Mouse (Mus musculus) intestine, embryonic 14.5 days (tissue): ENCODE measurements around the gene Pthlh. TPM values are rescaled to one million over a fixed set of nuclear protein-coding genes. Genes with fewer than 3 reads are reported as not detected.
"Not testable (repeated sequence)": the region's sequence is repeated elsewhere in the genome, so short reads cannot be mapped to it uniquely, and the experiment has no call there.

Experiments used
- ATAC-seq: fragments of 200-750 bp; cut with Nextera tagmentation; replicated peaks from 2 replicates; pipeline ENCODE4 v1.8.0; 2017; ENCODE audit warnings: low read depth, moderate number of reproducible peaks, moderate TSS enrichment, moderate library complexity; ENCODE audit not compliant: low FRiP score, low TSS enrichment
- DNase-seq: peaks from one replicate; pipeline ENCODE4 v3.0.0-alpha.2; 2018; ENCODE audit warnings: low spot score
- H3K27ac ChIP-seq: fragments of 300-500 bp; sonication (generic); 2 replicates; pipeline ENCODE4 v1.5.1; 2014; ENCODE audit warnings: low read depth, mild to moderate bottlenecking, control low read depth
- H3K27me3 ChIP-seq: fragments of 300-500 bp; sonication (generic); replicated peaks from 2 replicates; pipeline ENCODE4 v1.6.1; 2014; ENCODE audit warnings: low read length, control low read depth; ENCODE audit not compliant: control insufficient read depth, insufficient read depth
- H3K36me3 ChIP-seq: fragments of 300-500 bp; sonication (generic); 2 replicates; pipeline ENCODE4 v1.6.1; 2014; ENCODE audit warnings: low read length, control low read depth; ENCODE audit not compliant: control insufficient read depth, insufficient read depth
- H3K4me1 ChIP-seq: fragments of 300-500 bp; sonication (generic); replicated peaks from 2 replicates; pipeline ENCODE4 v1.6.1; 2014; ENCODE audit warnings: low read length, control low read depth, mixed read lengths; ENCODE audit not compliant: control insufficient read depth, insufficient read depth
- H3K4me2 ChIP-seq: fragments of 300-500 bp; sonication (generic); 2 replicates; pipeline ENCODE4 v1.6.1; 2014; ENCODE audit warnings: low read length
- H3K4me3 ChIP-seq: fragments of 300-500 bp; sonication (generic); 2 replicates; pipeline ENCODE4 v1.5.1; 2014; ENCODE audit warnings: low read depth, low read length, control low read depth, mixed read lengths
- H3K9ac ChIP-seq: fragments of 300-500 bp; sonication (generic); 2 replicates; pipeline ENCODE4 v1.6.1; 2014; ENCODE audit warnings: mild to moderate bottlenecking, low read length
- H3K9me3 ChIP-seq: fragments of 300-500 bp; sonication (generic); 2 replicates; pipeline ENCODE4 v1.6.1; 2016; ENCODE audit warnings: low read length, control low read depth; ENCODE audit not compliant: control insufficient read depth
- WGBS: fragments of 180-500 bp; shearing (Covaris S2); extraction: QIAGEN DNeasy Blood & Tissue Kit; methylation state at CpG from one replicate; pipeline ENCODE4 v1.1.7; 2014; 5-methylcytosine and 5-hydroxymethylcytosine counted together
- polyA plus RNA-seq: library from polyadenylated mRNA; unstranded; fragments of >200 nt; fragmentation: Nextera tagmentation; extraction: Ambion mirVana; gene quantifications from 2 replicates; pipeline ENCODE4 v1.2.1, GENCODE M21; 2014

Pthlh gene
- 1.0 and 1.5 TPM in 2 replicates for polyA plus RNA-seq

DNA sequence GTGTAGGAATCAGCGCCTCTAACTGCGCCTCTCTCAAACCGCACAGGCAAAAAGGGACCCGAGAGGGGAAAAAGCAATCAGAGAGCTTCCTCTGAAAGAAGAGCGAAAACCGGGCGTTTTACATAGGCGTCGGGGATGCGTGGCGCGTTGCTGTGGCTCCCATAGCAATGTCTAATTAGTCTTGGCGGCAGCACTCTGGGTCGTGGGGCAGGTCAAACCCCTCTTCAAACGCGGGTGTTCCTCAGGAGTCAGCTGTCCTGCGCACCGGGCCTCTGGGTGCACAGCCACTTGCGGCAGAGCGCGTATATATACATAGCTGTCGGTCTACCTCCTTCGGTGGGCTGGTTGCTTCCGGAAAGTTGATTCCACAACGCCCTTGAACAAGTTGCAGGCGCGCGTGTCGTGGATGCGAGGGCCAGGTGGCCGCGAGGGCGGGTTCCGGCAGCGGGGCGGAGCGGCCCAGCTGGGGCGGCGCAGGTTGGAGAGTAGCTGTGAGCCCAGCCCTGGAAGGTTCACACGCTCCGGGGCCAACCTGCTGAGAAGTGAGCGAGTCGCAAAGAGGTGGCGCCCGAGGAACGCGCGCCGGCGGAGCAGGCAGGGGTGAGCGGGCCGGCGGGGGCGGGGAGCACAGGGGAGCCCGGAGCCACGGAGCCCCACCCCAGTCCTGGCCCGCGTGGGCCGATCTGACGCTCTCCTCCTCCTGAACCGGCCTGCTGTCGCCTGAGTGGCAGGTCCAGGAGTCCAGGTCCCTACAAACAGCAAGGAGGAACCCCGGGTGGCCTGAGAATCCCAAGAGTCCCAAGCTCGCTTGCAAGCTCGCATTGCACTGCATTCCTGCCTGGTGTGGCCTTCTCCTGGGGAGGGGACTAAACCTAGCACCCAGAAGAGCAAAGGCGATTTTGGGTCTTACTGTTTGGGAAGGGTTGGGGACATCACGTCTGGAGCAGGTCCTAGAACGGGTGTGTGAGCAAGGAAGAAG, at the start of gene Pthlh:
Gene Pthlh, minus strand, starts transcription at position 597 of the 979 bp plus-strand sequence.
- ATAC-seq = peak; percentile 86
- WGBS = under 1% methylated on average over 66 of the region's 68 CpGs
- Histone ChIP-seq H3K4me3 (peak within 1 kb of the TSS; percentile 42), H3K27ac (no peak within 1 kb of the TSS), H3K9me3 (no peaks in the 10 kb centered on the region), H3K36me3 (no peaks in the 10 kb centered on the region), H3K9ac (0 out of 2 replicates have a peak within 1 kb of the TSS, but pooled peaks have one; percentile 29), H3K4me1 (0 out of 2 replicates have a peak, but pooled peaks cover 8% of the 10 kb centered on the region), H3K27me3 (peaks cover 65% of the 10 kb centered on the region), H3K4me2 (peak within 1 kb of the TSS; percentile 88)
- peak; percentile 79 for DNase-seq

DNA sequence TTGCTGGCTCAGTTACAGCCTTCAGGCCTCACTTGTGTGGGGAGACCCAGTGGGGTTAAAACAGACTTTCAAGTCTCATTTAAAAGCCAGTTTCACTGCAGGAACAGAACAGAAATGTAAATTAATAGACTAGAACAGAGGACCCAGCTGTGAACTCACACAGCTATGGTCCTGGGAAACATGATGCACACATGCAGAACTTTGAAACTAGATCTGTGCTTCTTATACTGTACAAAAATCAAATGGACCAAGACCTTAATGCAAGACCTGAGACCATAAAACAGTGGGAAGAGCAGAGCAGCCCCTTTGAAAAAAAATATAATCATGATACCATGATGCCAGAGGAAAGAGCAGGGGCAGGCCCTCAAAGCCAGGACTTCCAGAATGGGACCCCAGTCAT, 49.3 kb upstream of the Pthlh start:
- no peaks in the 10 kb centered on the region for H3K27me3 ChIP-seq
- DNase-seq (no peak), ATAC-seq (no peak)
- no peak overlapping the region for H3K27ac ChIP-seq
- no peaks in the 10 kb centered on the region for H3K9me3 ChIP-seq
- H3K4me1 ChIP-seq = no peaks in the 10 kb centered on the region
- H3K4me2 ChIP-seq = no peak overlapping the region
- H3K36me3 ChIP-seq = no peaks in the 10 kb centered on the region
- H3K4me3 ChIP-seq = no peak overlapping the region
- no peak overlapping the region for H3K9ac ChIP-seq

DNA sequence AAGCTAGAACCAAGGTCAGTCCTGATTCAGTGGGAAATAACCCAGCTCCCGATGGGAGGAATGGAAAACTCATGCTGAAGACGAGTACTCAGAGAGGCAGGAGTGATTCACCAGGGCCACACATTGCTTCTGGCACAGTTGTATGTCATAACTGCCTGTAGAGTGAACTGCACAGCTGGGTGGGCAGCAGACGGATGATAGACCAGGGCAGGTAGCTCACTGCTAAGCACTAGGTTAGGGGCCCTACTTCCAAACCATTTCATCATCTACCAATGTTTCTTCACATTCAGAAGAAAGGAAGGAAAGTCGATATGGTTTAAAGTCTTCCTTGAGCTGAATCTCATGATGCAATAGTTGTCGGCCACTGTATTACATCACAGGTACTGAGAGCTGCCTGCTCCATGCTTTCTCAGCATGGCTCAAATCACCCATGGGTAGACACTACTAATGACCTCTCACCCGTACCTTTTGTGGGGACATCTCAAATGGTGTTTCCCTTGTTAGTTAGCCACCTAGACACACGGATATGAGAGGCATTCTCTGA, 46.5 kb upstream of the Pthlh start:
- Histone ChIP-seq H3K4me3 (no peak overlapping the region), H3K27ac (no peak overlapping the region), H3K9ac (no peak overlapping the region), H3K4me2 (no peak overlapping the region), H3K9me3 (no peaks in the 10 kb centered on the region), H3K27me3 (no peaks in the 10 kb centered on the region), H3K4me1 (no peaks in the 10 kb centered on the region), H3K36me3 (no peaks in the 10 kb centered on the region)
- WGBS = 86% methylated on average over 7 of the region's 7 CpGs
- no peak for DNase-seq
- ATAC-seq = no peak

DNA sequence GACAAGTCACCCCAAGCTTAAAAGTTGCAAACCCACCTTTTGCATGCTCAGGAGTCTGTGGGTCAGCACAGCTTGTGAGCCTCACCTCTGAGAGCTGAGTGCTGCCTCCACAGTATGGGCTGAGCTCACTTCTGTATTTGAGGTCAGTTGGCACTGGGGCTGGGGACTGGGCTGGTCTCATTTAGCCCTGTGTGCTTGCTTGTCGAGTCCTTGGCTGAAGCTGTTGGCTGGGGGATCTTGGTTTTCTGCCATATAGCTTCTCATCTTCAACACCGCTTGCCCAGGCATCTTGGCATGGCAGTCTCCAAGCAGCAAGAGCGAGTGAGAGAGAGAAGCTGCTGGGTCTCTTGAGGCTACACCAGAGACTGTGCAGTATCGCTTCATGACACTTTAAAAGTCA, 46.1 kb upstream of the Pthlh start:
- no peak for ATAC-seq
- H3K4me1 ChIP-seq = no peaks in the 10 kb centered on the region
- WGBS = 87% methylated on average over 4 of the region's 4 CpGs

DNA sequence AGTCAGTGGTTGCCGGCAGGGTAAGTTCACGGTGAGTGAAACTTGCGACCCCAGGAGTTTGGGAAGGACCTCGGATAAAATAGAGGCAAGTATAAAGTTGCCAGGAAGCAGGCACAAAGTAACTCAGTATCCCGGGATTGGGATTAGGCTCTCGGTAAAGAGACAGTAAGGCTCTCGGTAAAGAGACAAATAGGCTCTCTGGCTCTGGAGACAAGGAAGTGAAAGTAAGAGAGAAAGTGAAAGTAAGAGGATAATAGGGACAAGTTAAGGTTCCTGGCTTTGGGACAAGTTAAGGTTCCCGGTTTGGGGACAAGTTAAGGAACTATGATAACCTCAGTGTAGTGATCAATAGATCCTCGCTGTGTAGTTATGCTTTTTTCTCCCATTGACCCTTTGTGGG, 40.3 kb upstream of the Pthlh start:
- not testable (repeated sequence) for H3K27me3 ChIP-seq, H3K4me3 ChIP-seq, H3K9me3 ChIP-seq, H3K9ac ChIP-seq, H3K4me2 ChIP-seq, DNase-seq, H3K36me3 ChIP-seq, H3K4me1 ChIP-seq, ATAC-seq, H3K27ac ChIP-seq
- WGBS = 63% methylated on average over 4 of the region's 9 CpGs

More for the DNA sequence above, 46.1 kb upstream of the Pthlh start:
- DNase-seq = no peak
- Histone ChIP-seq H3K27ac (no peak overlapping the region), H3K27me3 (no peaks in the 10 kb centered on the region), H3K4me2 (no peak overlapping the region), H3K9ac (no peak overlapping the region), H3K9me3 (no peaks in the 10 kb centered on the region), H3K4me3 (no peak overlapping the region), H3K36me3 (no peaks in the 10 kb centered on the region)

DNA sequence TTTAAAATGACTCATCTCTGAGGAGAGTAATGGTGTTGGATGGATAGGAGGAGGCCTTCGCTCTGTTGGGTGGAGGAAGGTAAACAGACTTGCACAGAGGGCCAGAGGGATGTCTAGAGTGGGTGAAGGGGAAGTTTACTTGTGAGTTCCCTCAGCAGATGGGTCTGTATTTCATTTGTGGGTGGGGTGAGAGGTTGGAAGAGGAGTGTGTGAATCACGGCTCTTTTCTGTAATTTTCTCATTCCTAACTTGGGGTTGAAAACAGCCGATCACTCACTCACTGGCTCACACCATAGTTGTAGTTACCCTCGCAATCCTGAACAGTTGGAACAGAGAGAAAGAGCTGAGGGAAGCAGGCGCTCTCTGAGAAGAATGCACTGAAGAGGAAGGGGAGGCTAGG, 35.6 kb upstream of the Pthlh start:
- Histone ChIP-seq H3K27ac (no peak overlapping the region), H3K4me3 (no peak overlapping the region), H3K36me3 (no peaks in the 10 kb centered on the region), H3K27me3 (no peaks in the 10 kb centered on the region), H3K4me2 (no peak overlapping the region), H3K4me1 (no peaks in the 10 kb centered on the region), H3K9me3 (no peaks in the 10 kb centered on the region), H3K9ac (no peak overlapping the region)
- DNase-seq = no peak
- no peak for ATAC-seq
- 74% methylated on average over 5 of the region's 5 CpGs for WGBS

DNA sequence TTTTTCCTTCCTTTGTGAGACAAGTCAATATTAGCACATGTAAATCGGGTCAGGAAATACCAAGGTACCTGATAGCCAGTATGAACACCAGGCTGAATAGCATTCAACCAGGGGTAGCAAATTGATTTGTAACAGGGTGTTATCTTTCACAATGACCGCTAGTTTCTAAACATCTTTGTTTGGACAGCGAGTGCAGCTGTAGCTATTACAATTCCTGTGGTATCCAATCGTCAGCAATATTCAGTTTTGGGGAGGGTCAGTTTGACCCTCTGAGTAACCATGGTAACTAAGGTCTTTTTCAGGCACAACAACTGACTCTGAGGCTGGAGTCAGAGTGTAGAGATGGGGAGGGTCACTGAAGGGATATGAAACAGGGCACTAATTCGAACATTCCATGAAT, 15.3 kb upstream of the Pthlh start:
- no peaks in the 10 kb centered on the region for H3K36me3 ChIP-seq
- H3K9ac ChIP-seq = no peak overlapping the region
- ATAC-seq = no peak
- no peak overlapping the region for H3K27ac ChIP-seq
- H3K4me2 ChIP-seq = no peak overlapping the region
- no peak for DNase-seq
- H3K4me3 ChIP-seq = no peak overlapping the region
- H3K27me3 ChIP-seq = no peaks in the 10 kb centered on the region
- H3K9me3 ChIP-seq = no peaks in the 10 kb centered on the region
- WGBS = 58% methylated on average over 5 of the region's 5 CpGs
- no peaks in the 10 kb centered on the region for H3K4me1 ChIP-seq

DNA sequence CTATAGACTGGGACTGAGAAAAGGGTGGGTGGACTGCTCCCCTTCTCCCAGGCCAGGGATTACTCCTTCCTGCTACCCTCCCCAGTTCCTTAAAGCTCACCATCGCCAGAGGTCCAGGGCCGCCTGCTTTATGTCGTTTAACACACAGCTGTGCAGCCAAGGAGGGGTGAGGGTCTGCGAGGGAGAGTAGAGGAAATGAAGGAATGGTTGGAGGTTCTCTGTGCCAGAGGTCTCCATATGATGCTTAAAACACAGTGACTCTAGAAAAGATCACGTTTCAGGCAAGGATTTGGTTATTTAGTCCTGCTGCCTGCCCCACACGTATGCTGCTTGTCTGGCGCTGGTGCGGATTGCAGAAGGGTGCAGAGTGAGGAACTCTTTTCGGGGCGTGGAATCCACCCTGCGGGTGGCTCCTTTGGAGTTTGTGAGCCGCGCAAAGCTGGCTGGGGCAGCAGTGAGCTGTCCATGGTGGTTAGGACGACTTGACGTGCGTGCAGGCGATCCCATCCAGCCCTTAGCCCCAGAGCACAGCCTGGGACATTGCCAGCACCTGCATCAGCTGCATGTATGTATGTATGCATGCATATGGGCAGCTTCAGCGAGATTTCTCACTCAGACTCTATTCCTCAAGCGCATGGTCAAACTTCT, 4.3 kb upstream of the Pthlh start:
- Histone ChIP-seq H3K9ac (no peak overlapping the region), H3K27me3 (peaks cover 41% of the 10 kb centered on the region), H3K36me3 (no peaks in the 10 kb centered on the region), H3K4me2 (no peak overlapping the region), H3K9me3 (no peaks in the 10 kb centered on the region), H3K4me1 (0 out of 2 replicates have a peak, but pooled peaks cover 6% of the 10 kb centered on the region), H3K4me3 (no peak overlapping the region), H3K27ac (no peak overlapping the region)
- ATAC-seq (no peak), DNase-seq (peak; percentile 78)
- WGBS = 2% methylated on average over 19 of the region's 19 CpGs
